In the genomic region with DNA sequence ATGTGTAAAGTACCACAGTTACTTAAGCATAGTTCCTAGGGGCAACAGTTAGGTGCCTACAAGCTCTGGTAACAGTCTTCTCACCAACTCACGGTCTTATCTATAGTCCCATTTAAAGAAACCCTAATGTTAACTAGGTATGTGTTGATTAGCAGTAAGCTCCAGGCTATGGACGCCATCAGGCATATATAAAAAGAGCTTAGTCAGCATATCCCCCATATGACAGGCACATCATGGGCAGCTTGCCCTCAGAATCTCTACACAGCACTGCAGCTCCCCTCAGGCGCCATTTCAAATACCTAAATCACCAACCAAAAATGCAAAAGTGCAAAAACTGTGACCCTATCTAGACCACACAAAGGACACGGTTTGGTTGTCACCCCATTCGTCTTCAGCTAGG, we compare ENCODE assay signal across 16 mouse cellular contexts.
"Had no signal": no experiment of that assay in that cellular context is flagged by ENCODE, and none has a peak within 500 bp of the region (broad histone marks: within the 10 kb centered on the region; RNA-seq: fewer than 3 reads in every experiment).

No protein-coding gene starts in this region.

- H3K9me3 ChIP-seq: neural tube, embryonic 13.5 days; neural tube, embryonic 15.5 days; stomach, embryonic 15.5 days had no signal

- H3K27ac ChIP-seq: neural tube, embryonic 13.5 days; neural tube, embryonic 15.5 days; stomach, embryonic 15.5 days; stomach, postnatal 0 days had no signal

- H3K27me3 ChIP-seq: neural tube, embryonic 13.5 days; neural tube, embryonic 15.5 days; stomach, embryonic 15.5 days had no signal

- DNase-seq: retina, postnatal 1 day; right cerebral cortex, adult 18-20 months; right cerebral cortex, postnatal 14 days; right cerebral cortex, postnatal 25 days; right cerebral cortex, postnatal 4 days; spleen, adult 18-20 months; thymus, adult 18-20 months; thymus, adult 2 months; thymus, postnatal 14 days; thymus, postnatal 25 days; thymus, postnatal 36 days; thymus, postnatal 4 days had no signal

- H3K4me2 ChIP-seq: neural tube, embryonic 13.5 days; neural tube, embryonic 15.5 days; stomach, embryonic 15.5 days had no signal

- H3K36me3 ChIP-seq: neural tube, embryonic 13.5 days; neural tube, embryonic 15.5 days; stomach, embryonic 15.5 days had no signal

- H3K4me3 ChIP-seq: neural tube, embryonic 13.5 days; neural tube, embryonic 15.5 days; stomach, embryonic 15.5 days had no signal

- H3K9ac ChIP-seq: neural tube, embryonic 13.5 days; neural tube, embryonic 15.5 days; stomach, embryonic 15.5 days had no signal
